Mouse (Mus musculus): ENCODE results near the gene Bcl7b.

GRCm38 (mm10) chr5:135126121-135126520 lies 42.0 kb upstream of the Bcl7b start:
- no peak for TF ChIP-seq GATA2 (IDR thresholded peaks at IDR 0.05; ENCODE audit: borderline replicate concordance, low read depth, low read length)
- no peak for TF ChIP-seq CTCF (IDR thresholded peaks at IDR 0.05; ENCODE audit: low read depth, low read length)
- TF ChIP-seq GATA1 (IDR thresholded peaks at IDR 0.05; ENCODE audit: borderline replicate concordance, low read length), result no peak
- TF ChIP-seq TAL1 (conservative IDR thresholded peaks at IDR 0.05; ENCODE audit: low read depth, low read length), result no peak
- no peak for TF ChIP-seq POLR2AphosphoS5 (IDR thresholded peaks at IDR 0.05; ENCODE audit: insufficient replicate concordance, low read depth, low read length)

Measured in G1E (cell line).